Mouse (Mus musculus) lung, postnatal 36 days (tissue): Measurements from ENCODE around the gene C1qtnf1.

Experiments
- DNase-seq: peaks from one replicate; pipeline ENCODE4 v3.0.0; 2022; ENCODE audit warnings: mixed read lengths

Gene C1qtnf1

DNA sequence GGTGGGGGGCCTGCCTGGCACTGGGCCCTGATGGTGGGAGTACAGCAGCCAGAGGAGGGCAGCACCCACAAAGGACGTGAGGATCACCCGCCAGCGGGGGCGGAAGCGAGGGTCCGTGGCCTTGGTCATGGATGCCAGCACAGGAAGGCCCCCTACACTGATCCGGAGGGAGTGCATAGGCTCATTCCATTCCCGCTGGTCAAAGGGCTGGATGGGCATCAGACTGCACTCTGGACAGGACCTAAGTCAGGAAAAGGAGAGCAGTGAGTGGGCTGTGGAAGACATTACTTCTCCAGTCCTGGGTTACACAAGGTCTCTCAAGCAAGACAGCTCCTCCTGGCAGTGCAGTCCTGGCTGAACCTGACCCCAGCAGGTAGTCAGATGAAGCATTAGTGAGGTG, 16.7 kb upstream of the C1qtnf1 start:
- DNase-seq = no peak

DNA sequence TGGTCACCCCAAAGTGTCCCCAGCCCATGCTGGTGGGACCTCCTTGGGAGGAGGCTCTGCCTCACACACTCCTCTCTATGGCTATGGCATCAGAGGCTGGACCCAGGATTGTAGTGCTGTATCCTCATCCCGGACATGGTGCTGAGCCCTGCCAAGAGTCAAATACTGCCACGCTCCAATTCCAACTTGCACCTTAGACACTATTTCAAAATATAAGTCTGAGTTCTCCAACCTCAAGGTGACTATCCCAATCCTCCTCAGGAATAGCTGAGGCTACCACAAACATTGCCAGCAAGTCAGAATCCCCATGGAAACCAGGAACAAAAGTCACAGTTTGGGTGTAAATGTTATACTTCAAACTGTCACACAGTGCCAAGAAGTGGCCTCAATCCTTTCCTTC, 15.4 kb upstream of the C1qtnf1 start:
- DNase-seq = no peak

DNA sequence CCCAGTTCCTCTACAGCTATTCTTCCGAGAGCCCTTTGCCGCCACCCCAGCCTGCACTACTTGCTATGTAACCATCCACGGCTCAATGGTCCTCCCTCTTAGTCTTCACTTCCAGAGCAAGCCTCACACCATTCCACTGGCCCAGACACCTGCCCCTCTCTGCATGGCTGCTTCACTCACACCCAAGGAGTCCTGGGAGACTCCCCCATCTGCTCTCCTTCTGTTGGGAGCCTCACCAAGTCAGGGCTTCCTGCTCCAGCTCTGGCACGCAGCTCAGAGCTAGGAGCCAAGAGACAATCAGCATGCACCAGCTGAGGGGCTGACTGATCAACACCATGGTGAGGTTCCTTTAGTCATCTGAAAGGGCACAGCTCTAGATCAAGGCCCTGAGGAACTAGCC, 14.9 kb upstream of the C1qtnf1 start:
- DNase-seq = no peak

DNA sequence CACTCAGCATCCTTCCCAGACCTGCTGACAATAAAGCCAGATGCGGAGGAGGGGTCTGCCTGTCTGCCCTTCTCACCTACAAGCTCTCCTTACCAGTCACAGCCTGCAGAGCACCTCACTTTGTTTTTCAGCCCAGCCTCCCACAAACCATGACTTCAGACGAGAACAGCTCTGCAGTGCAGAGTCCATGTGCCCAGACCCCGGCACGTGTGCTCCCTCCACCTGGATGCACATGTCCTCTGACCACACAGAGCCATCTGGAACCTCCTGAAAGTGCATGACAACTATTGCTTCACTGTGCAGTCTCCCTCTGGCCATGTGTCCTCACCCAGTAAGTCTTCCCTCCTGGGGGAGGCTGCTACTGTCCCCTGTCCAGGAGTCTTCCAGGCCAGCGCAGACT, 13.7 kb upstream of the C1qtnf1 start:
- no peak for DNase-seq

DNA sequence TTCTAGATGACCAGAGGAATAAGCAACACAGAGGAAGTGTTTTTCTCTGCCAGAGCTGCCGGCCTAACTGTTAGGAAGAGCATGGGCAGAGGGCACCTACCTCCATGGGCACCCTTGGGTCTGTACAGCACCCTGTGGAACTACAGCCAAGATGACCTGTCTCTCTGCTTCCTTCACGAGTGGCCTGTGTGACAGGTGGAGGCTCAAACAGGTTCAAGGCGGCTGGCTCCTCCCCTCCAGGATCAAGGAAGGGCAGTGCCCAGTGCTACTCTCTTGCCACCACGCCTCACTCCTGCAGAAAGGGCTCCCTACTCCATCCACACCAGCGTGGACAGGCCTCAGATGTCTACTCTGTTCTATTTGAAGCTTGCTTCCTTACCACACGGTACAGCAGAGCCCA, 12.4 kb upstream of the C1qtnf1 start:
- DNase-seq = no peak

DNA sequence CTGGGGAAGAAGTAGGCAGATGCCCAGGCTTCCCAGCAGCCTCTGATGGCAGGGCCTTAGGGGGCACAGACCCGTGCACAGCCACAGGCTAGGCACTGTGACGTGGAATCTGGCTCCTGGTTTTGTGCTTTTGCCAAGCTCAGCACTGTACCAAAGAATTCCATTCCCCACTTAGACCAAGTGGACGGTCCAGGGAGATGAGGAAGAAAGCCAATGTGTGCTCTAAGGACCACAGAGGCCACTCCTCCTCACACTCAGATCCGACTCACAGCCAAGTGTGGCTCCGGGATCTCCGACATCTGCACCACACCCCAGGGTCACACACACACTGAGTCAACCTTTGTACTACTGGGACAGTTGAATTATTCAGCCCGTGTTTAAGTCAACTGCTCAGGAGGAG, 12.0 kb upstream of the C1qtnf1 start:
- no peak for DNase-seq

DNA sequence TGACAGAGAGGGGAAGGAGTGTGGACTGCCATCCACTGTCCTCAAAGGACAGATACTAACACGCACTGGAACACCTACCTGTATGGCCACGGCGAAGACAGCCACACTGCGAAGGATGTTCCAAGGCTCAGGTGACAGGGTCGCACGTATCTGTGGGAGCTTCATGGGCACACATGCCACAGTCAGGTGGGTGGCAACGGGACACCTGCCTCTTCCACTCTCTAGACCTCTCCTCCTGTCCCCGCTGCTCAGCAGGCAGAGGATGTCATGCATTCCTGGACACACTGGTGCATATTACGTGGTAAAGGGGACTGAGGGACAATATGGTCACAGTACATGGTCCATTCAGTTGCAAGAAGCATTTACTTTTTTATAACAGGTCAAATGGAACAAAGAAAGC, 10.5 kb upstream of the C1qtnf1 start:
- no peak for DNase-seq

DNA sequence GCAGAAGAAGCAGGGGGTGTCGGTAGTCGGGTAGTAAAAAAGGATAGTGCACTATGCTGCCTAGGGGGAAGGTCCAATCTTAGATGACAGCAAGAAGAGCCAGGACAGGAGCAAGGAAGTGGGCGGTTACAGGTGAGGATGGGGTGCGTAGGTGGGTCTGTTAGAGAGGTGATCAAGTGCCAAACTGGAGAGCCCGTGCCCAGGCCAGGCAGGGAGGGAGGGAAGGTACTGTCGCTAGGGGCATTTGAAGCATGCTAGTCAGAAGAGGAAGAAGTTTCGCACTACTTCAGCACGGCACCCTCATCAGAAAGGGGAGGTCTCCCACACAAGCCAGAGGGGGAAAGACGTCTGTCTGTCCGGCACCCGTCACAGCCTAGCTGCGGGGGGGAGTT, 9.6 kb upstream of the C1qtnf1 start:
- DNase-seq = no peak

DNA sequence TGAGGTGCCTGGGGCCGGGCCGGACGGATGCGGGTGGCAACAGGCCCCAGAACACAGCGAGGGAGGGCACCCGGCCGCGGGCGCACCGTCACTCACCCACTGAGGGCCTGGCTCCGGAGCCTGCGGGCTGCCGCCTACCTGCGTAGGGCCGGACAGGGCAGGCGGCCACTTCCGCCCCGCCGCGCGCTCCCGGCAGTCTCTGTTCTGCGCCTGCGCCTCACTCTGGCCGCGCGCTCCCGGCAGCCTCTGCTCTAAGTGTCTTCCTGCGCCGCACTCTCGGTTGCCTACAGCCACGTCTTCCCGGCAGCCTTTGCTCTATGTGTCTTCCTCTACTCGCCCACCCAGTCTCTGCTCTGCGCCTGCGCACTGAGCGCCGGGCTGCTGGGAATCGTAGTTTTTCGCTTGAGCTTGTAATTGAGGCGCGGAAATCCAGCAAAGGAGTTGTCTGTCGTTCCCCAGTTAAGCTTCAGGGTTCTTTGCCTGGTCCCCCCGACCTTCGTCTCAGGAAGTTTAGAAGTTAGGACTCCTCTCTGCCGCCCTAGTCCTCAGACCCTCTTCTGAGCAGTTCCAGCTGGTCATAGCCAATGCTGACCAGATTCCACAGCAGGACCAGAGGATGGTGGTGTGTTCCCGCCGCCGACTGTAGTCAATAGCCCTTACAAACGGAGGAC, 9.0 kb upstream of the C1qtnf1 start, which contains the start of gene Cant1:
Gene Cant1, minus strand, starts transcription at position 253 of the 671 bp plus-strand sequence.
- DNase-seq = peak; percentile 99

DNA sequence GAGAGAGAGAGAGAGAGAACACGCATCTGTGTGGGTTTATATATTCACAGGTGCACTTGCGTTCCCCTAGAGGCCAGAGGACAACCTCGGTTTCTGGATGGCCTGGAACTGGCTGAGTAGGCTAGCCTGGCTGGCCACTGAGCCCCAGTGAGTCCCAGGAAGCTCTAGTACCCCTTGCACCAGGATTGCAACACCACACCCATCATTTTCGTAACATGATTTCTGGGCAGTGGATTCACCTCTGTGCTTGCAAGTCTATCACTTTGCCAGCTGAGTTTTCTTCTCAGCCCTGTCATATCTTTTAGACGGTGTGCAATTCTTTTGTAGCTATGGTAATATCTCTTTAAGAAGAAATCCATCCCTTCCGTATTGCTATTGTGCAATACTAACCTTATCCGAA, 7.7 kb upstream of the C1qtnf1 start:
- no peak for DNase-seq

DNA sequence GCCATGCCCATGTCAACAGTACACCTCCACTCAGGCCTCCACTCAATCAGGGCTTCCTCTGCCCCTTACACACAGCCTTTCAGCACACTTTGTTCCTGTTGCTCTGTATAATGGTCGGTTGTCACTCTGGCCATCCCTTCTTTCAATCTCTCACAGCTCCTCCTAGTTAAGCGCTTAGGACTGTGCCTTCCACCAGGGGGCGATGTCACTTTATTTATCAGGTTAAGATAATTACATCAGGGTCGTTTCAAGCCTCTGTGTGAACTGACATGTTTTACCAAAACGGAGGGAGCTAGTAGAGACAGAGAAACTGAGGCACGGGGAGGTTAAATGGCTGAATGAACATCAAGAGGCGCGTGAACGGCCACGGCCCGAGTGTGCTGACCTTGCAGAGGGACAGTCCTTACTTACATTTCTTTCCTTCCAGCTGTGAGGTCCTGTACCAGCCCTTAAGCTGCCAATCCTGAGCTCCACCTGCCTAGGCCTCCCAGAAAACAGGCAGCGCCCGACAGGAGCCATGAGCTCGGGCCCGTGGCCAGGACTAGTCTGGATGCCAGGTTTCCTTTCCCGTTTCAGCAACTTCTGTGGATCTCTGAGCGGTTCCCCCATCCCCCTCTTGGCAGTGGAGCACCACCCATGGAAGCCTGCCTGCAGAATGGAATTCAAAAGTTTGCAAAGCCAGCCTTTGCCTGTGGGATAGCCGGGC, 4.6 kb upstream of the C1qtnf1 start:
- peak; percentile 92 for DNase-seq

DNA sequence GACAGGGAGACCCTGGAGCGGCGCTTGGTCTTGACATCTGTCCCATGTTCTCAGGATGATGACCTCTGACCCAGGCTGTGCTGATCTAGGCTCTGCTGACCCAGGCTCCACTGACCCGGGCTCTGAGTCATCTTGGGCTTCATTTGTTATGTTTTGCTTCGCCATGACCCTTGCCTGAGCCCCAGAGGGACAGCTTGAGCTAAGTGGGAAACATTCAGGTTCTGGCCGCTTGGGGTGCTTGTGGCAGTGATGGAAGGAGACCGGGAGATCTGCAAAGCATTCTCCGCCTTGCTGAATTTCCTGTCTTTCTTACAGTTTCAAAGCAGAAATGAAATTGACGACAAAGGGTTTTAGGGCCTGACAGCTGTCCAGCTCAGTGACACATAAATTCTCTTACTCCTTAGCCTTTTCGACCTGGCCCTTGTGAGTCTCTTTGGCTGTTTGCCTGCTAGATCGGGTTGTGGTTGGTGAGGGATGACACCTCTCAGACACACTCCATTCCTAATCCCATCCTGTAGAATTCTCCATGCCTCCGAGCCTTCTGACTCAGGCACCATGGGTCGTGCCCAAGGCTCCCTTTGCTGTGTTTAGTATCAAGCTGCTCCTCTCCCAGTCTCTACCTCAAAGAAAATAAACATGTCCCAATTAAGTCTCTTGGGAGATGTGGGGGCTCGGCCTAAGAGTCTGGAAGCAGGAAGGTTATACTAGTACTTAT, 3.2 kb upstream of the C1qtnf1 start:
- no peak for DNase-seq

DNA sequence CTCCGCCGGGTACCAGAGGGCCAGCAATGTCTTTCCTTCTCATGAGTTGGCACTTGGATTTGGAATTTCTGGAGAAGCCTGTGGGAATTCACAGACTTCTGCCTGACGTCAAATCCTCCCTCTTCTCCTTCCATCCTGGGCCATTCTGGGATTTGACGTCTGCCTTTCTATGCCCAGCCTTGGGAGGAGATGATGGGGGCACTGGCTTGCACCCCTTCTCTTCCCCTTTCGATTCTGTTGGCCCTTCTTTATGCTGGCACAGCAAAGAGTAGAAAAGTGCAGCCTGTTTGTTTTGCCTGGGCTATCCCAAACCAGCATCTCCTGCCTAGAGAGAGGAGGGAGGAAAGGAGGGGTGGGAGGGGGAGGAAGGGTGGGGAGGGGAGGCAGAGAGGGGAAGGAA, 1.2 kb upstream of the C1qtnf1 start:
- no peak for DNase-seq

DNA sequence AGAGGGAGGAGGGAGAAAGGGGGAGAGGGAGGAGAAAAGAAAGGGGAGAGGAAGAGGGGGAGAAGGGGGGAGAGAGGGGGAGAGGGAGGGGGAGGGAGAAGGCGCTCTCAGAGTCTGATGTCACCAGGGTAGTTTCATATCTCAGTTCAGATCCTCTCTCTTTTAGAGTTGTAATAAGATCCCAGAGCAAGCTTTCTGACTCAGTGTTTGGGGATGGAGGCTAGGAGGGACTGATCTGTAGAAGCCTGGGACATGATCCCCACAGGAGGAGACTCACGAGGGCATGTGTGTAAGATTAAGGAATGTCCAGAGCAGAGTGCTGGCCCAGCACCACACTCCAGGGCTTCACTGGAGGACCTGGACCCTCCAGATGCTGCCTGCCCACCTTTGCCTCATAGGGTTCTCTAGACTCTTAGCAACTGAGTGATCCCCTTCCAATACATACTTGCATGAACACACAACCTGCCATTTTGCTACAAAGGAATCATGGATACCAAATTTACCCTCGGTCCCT, 680 bp upstream of the C1qtnf1 start:
- no peak for DNase-seq

DNA sequence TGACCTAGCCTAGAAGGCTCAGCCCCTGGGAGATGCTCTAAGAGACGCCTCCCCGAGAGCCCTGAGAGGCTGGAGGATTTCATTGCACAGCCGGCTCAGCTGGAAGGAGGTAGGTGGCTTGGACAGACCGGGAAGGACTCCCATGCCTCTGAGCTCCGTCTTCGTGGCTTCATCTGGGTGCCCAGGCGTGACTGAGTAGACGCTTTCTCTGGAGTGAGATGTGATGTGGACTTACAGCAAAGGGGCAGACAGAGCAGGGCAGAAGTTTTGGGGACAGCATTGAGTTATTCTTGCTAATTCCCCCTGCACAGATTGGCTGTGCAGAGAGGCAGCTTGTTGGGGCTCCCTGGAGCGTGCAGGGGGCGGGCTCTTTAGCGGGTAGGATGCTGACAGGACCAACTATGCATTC, 461 bp downstream of the C1qtnf1 start:
- no peak for DNase-seq

DNA sequence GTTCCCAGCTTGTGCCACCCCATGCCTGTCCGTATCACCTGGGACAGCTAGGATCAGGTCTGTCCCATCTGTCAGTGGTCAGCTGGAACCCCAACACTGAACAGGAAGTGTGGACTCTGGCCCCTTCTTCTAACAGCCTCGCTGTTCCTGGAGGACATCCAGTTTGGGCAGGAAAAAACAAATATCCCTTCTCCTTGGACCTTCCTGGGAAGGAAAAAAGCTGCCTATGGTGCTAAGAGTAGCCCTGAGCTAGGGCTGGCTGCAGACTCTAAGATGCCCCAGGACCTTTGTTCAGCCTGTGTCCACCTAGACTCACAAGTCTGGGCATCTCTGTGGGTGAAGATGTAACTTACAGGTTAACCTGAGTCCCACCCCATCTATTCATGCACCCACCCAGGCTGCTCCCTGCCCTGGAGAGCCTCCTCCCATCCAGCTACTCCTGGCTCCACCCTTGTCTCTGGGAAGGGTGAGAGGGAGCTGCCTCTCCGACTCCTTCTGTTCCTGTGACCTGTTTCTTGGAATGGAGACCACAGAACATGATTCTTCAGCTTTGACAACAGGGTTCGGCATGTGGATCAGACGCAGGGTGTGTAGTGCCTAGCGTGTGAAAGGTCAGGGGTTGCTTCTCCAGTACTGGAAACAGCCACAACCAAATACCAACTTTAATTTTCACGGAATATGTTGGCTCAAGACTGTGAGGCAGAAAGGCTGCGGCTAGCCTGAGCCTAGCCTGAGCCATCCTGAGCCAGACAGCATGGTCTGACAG, 1.1 kb downstream of the C1qtnf1 start:
- no peak for DNase-seq

DNA sequence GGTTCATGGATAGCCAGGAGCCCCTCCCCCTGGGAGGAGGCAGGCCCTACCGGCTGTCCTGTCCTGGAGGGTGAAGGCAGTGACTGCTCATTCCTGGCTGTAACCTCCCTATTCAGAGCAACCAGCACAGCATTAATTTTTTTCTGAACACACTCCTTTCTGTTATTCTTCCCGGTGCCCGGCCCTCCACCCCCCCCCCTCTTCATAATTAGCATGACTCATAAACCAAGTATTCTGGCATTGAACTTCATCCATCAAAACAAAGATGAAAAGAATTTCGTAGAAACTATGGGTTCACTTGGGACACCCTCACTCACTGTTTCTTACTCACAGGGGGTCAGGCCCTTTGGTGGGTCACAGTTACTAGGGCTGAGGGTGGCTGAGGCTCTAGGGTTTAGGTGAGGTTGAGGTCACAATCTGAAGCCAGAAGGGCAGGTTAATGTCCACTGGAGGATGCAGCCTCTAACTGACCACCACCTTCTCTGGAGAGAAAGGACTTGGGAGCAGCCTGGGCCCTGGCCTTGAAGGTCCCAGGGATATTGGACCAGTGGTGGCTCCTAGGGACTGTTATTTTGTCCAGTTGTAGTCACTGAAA, 2.4 kb downstream of the C1qtnf1 start:
- no peak for DNase-seq

DNA sequence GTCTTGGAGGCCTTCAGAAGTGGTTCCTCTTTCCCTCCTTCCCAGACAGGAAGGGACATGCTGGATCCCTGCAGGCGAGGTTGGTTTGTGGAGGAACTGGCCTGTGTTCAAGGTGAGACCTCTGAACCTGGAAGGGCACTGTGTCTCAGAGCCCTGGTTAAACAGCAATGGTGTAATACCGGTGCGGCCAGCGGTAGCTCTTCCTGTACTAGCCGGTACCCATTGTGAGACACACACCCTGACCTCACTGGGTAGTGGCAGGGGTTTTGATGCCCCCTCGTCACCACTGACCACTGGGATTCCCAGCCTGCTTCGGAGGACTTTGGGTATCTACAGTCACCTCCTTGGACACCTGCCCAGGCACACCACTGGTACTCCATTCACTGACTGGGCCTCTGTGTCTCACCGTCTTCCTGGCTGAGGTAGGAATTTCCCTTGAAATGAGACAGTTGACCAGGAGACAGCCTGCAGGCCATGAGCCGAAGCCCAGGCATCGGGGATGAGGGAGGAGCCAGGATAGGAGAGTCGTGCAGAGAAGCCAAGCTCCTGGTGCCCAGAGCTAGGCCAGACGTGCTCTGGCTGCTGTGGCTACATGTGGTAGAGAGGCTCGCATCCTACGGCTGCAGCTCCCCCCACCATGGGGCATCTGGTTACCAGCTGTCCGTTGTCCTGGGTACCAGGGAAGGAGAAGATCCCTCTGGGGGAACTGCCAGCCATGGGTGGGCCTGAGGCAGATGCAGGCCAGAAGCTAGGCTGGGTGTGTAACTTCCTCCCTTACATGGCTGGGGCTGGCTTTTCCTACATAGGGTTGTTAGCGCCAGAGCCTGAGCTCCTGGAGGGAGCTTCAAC, 3.3 kb downstream of the C1qtnf1 start:
- DNase-seq = no peak

DNA sequence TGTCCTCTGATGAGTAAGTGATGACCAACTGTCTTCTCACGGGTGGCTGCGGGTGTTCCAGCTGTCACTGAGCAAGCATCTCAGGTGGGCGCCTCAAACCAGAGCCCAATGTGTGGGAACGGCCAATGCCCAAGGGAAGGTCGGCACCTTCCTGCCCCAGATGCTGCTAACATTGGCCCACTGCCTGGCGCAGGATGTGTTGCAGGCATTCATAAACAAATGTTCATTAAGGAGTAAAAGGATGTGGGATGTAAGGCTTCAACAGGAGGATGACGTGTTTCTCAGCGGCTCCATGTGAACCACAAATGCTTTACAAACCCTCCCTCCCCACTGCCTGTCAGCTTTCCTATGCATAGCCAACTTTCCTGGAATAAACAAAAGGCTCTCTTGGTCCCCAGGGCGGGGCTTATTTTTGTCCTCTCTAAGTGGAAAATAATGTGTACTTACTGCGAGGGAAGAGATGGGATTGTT, 5.4 kb downstream of the C1qtnf1 start:
- no peak for DNase-seq

DNA sequence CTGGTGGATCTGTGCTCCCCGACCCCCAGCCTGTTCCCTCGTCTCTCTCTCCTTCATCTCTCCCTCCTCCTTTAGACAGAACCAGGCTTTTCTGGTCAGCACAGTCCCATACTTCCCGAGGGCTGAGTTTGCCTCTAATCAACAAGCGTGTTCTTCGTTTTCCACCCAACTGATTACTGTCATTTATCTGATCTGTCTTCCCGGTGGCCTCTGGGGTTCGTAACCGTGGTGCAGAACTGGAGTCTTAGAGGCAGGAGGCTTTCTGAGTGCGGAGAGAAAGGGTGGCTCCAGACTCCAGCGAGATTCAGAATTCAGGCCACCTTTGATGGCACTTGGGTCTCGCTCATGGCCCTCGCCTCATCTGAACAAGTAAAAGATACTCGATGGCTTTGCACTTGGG, 6.1 kb downstream of the C1qtnf1 start:
- no peak for DNase-seq

DNA sequence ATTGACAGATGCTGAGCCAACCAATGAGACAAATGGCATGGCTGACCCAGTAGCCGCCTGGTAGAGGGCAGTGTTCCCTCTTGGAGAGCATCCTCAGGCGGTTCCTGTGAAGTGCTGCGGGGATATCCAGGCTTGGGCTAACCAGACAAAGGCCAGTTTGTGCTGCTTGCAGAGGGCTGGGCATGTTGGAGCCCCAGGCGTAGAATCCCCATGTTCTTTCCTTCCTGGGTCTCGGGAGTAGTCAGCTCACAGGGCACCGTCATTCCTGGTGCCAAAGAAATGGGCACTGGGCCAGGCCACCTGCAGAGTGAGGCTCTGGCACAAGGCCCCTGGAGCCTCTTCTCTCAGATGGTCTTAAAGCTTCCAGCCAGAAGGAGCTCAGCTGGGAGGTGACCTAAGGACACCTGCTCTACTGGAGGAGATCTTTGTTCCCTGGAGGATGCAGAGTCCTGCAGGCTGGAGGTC, 8.5 kb downstream of the C1qtnf1 start:
- DNase-seq = no peak
